Mouse (Mus musculus) MEL (cell line): ENCODE data around the gene Lrrc63. TPM values are rescaled to one million over a fixed set of nuclear protein-coding genes. Genes with fewer than 3 reads are reported as not detected.

Experiments used
- DNase-seq: peaks from one replicate; pipeline ENCODE4 v3.0.0; 2011; ENCODE audit warnings: low read depth, low spot score
- H3K27ac ChIP-seq: 2 replicates; pipeline ENCODE4 v1.5.1; 2012; ENCODE audit warnings: low read depth, mild to moderate bottlenecking, control low read depth, low read length, moderate library complexity; ENCODE audit not compliant: control insufficient read depth
- H3K27me3 ChIP-seq, 2 experiments: fragments of 150-350 bp in 1 of 2; sonication (generic) in 1 of 2; 2 replicates each; pipeline ENCODE4 v1.6.1; 2012; ENCODE audit warnings: low read length in 2 of 2, mild to moderate bottlenecking in 2 of 2, improper control_type of control experiment in 1 of 2, moderate library complexity in 1 of 2; ENCODE audit not compliant: insufficient read depth in 2 of 2, control insufficient read depth in 1 of 2
- H3K36me3 ChIP-seq, 2 experiments: 2 replicates each; pipeline ENCODE4 v1.6.1; 2012 to 2014; ENCODE audit warnings: low read length in 2 of 2, improper control_type of control experiment in 1 of 2, inconsistent platforms in 1 of 2, mild to moderate bottlenecking in 1 of 2; ENCODE audit not compliant: insufficient read depth in 2 of 2, control insufficient read depth in 1 of 2
- H3K4me1 ChIP-seq, 2 experiments: fragments of 150-350 bp in 1 of 2; sonication (generic) in 1 of 2; 2 replicates each; pipeline ENCODE4 v1.6.1; 2012; ENCODE audit warnings: low read length in 2 of 2, improper control_type of control experiment in 1 of 2, mild to moderate bottlenecking in 1 of 2; ENCODE audit not compliant: insufficient read depth in 2 of 2, control insufficient read depth in 1 of 2
- H3K4me3 ChIP-seq, 2 experiments: fragments of 150-350 bp in 1 of 2; sonication (generic) in 1 of 2; 2 replicates each; pipeline ENCODE4 v1.5.1; 2012; ENCODE audit warnings: low read depth in 2 of 2, low read length in 2 of 2, mild to moderate bottlenecking in 2 of 2, moderate library complexity in 2 of 2, control low read depth in 1 of 2, improper control_type of control experiment in 1 of 2; ENCODE audit not compliant: control insufficient read depth in 1 of 2, insufficient read depth in 1 of 2
- H3K79me2 ChIP-seq: 2 replicates; pipeline ENCODE4 v1.6.1; 2012; ENCODE audit warnings: mild to moderate bottlenecking, low read length, moderate library complexity; ENCODE audit not compliant: control insufficient read depth, poor library complexity, insufficient read depth
- H3K9ac ChIP-seq: 2 replicates; pipeline ENCODE4 v1.6.1; 2012; ENCODE audit warnings: low read depth, mild to moderate bottlenecking, control low read depth, low read length, moderate library complexity; ENCODE audit not compliant: control insufficient read depth, poor library complexity, severe bottlenecking
- H3K9me3 ChIP-seq: fragments of 150-350 bp; sonication (generic); replicated peaks from 2 replicates; pipeline ENCODE4 v1.6.1; 2012; ENCODE audit warnings: mild to moderate bottlenecking, low read length, improper control_type of control experiment, moderate library complexity; ENCODE audit not compliant: insufficient read depth
- BHLHE40 ChIP-seq: IDR thresholded peaks from 2 replicates; pipeline ENCODE4 v1.6.1; 2012; ENCODE audit warnings: low read depth, mild to moderate bottlenecking, inconsistent platforms, low read length, improper control_type of control experiment, borderline replicate concordance
- CHD1 ChIP-seq: IDR thresholded peaks from 2 replicates; pipeline ENCODE4 v1.6.1; 2012; ENCODE audit warnings: low read depth, mild to moderate bottlenecking, inconsistent platforms, low read length, improper control_type of control experiment
- CTCF ChIP-seq, 3 experiments: IDR thresholded peaks in 2 of 3; conservative IDR thresholded peaks in 1 of 3; 2 replicates each; pipeline ENCODE4 v1.5.1; 2011 to 2012; ENCODE audit warnings: low read length in 3 of 3, low read depth in 2 of 3, mild to moderate bottlenecking in 2 of 3, improper control_type of control experiment in 1 of 3, inconsistent platforms in 1 of 3, mixed read lengths in 1 of 3, moderate library complexity in 1 of 3; ENCODE audit not compliant: control insufficient read depth in 1 of 3, insufficient read depth in 1 of 3, poor library complexity in 1 of 3, severe bottlenecking in 1 of 3
- E2F4 ChIP-seq: IDR thresholded peaks from 2 replicates; pipeline ENCODE4 v1.6.1; 2011; ENCODE audit warnings: low read depth, low read length, improper control_type of control experiment, borderline replicate concordance
- GABPA ChIP-seq: IDR thresholded peaks from 2 replicates; pipeline ENCODE4 v1.6.1; 2012; ENCODE audit warnings: low read depth, mild to moderate bottlenecking, inconsistent platforms, low read length, improper control_type of control experiment, moderate library complexity
- GATA1 ChIP-seq: IDR thresholded peaks from 2 replicates; pipeline ENCODE4 v1.6.1; 2011; ENCODE audit warnings: low read depth, low read length, improper control_type of control experiment
- HCFC1 ChIP-seq: IDR thresholded peaks from 2 replicates; pipeline ENCODE4 v1.6.1; 2012; ENCODE audit warnings: low read depth, mild to moderate bottlenecking, inconsistent platforms, low read length, improper control_type of control experiment, moderate library complexity
- MAFK ChIP-seq: IDR thresholded peaks from 2 replicates; pipeline ENCODE4 v1.6.1; 2011; ENCODE audit warnings: low read depth, mild to moderate bottlenecking, low read length, improper control_type of control experiment, borderline replicate concordance
- MAX ChIP-seq: IDR thresholded peaks from 2 replicates; pipeline ENCODE4 v1.6.1; 2011; ENCODE audit warnings: low read length, improper control_type of control experiment
- MXI1 ChIP-seq: IDR thresholded peaks from 2 replicates; pipeline ENCODE4 v1.6.1; 2011; ENCODE audit warnings: mild to moderate bottlenecking, low read depth, low read length, improper control_type of control experiment
- NELFE ChIP-seq: IDR thresholded peaks from 2 replicates; pipeline ENCODE4 v1.6.1; 2011; ENCODE audit warnings: low read depth, low read length, improper control_type of control experiment
- POLR2A ChIP-seq, 2 experiments: IDR thresholded peaks; 2 replicates each; pipeline ENCODE4 v1.6.1; 2011 to 2012; ENCODE audit warnings: low read length in 2 of 2, mild to moderate bottlenecking in 2 of 2, control low read depth in 1 of 2, improper control_type of control experiment in 1 of 2, low read depth in 1 of 2, moderate library complexity in 1 of 2; ENCODE audit not compliant: control insufficient read depth in 1 of 2, insufficient read depth in 1 of 2, poor library complexity in 1 of 2
- POLR2AphosphoS2 ChIP-seq: IDR thresholded peaks from 2 replicates; pipeline ENCODE4 v1.6.1; 2011; ENCODE audit warnings: low read length, improper control_type of control experiment
- RCOR1 ChIP-seq: IDR thresholded peaks from 2 replicates; pipeline ENCODE4 v1.6.1; 2012; ENCODE audit warnings: low read depth, mild to moderate bottlenecking, inconsistent platforms, low read length, improper control_type of control experiment
- SMC3 ChIP-seq: IDR thresholded peaks from 2 replicates; pipeline ENCODE4 v1.6.1; 2011; ENCODE audit warnings: low read depth, low read length, improper control_type of control experiment
- UBTF ChIP-seq: IDR thresholded peaks from 2 replicates; pipeline ENCODE4 v1.6.1; 2012; ENCODE audit warnings: low read depth, mild to moderate bottlenecking, inconsistent platforms, low read length, improper control_type of control experiment, moderate library complexity, borderline replicate concordance; ENCODE audit not compliant: insufficient read depth
- USF1 ChIP-seq: IDR thresholded peaks from 2 replicates; pipeline ENCODE4 v1.6.1; 2014; ENCODE audit warnings: low read depth, mild to moderate bottlenecking, inconsistent platforms, low read length, improper control_type of control experiment, moderate library complexity
- ZC3H11A ChIP-seq: IDR thresholded peaks from 2 replicates; pipeline ENCODE4 v1.6.1; 2012; ENCODE audit warnings: low read depth, mild to moderate bottlenecking, inconsistent platforms, low read length, improper control_type of control experiment
- ZKSCAN1 ChIP-seq: IDR thresholded peaks from 2 replicates; pipeline ENCODE4 v1.6.1; 2012; ENCODE audit warnings: low read depth, mild to moderate bottlenecking, inconsistent platforms, low read length, improper control_type of control experiment, moderate library complexity
- ZMIZ1 ChIP-seq: IDR thresholded peaks from 2 replicates; pipeline ENCODE4 v1.6.1; 2012; ENCODE audit warnings: low read depth, mild to moderate bottlenecking, inconsistent platforms, low read length, improper control_type of control experiment, moderate library complexity
- ZNF384 ChIP-seq: IDR thresholded peaks from 2 replicates; pipeline ENCODE4 v1.6.1; 2012; ENCODE audit warnings: low read depth, mild to moderate bottlenecking, inconsistent platforms, low read length, improper control_type of control experiment
- polyA plus RNA-seq, 2 experiments: library from polyadenylated mRNA; stranded (reverse) in 1 of 2; unstranded in 1 of 2; fragments of >175 nt in 1 of 2; fragments of >200 nt in 1 of 2; gene quantifications; 2 replicates each; pipeline versions ENCODE4 v1.2.1 to v1.2.4; 2012; ENCODE audit warnings: low replicate concordance in 2 of 2, low read depth in 1 of 2; ENCODE audit not compliant: insufficient read length in 2 of 2, insufficient read depth in 1 of 2, missing spikeins in 1 of 2
- total RNA-seq: library from RNA; depleted of rRNA; stranded (reverse); fragments of 300-350 nt; gene quantifications from 2 replicates; pipeline ENCODE4 v1.2.3, GENCODE M21; 2012

Gene Lrrc63
- total and polyA plus RNA-seq, 3 experiments, result not detected

DNA sequence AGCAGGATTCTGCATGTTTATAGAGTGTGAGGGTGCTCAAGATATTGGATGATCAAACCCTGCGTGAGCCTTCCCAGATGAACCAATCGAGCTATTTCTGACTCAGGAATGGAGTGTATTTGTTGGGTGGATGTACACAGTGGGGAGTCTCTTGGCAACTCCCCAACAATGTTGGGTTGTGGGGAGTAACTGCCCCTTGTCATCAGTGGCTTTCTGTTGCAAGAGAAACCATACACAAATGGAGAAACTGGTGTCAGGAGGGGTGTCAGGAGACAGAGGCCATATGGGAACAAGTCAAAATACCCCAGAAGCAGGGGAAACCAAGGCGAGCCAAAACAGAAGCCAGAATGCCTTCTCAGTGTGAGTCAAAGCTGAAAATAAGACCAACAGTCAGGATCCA is 20.5 kb upstream of the Lrrc63 start:
- TF ChIP-seq GATA1 (no peak), ZMIZ1 (no peak), MAFK (no peak), MXI1 (no peak), CTCF (IDR thresholded peaks at IDR 0.05 in 2 of 3, conservative IDR thresholded peaks at IDR 0.05 in 1 of 3; ENCODE audit: control insufficient read depth in 1 of 3, insufficient read depth in 1 of 3, low read depth in 2 of 3, low read length in 3 of 3, poor library complexity in 1 of 3, severe bottlenecking in 1 of 3) (no peak), SMC3 (no peak), MAX (no peak), USF1 (no peak), ZKSCAN1 (no peak), HCFC1 (no peak), BHLHE40 (no peak), RCOR1 (no peak), POLR2AphosphoS2 (no peak), POLR2A (IDR thresholded peaks at IDR 0.05; ENCODE audit: control insufficient read depth in 1 of 2, insufficient read depth in 1 of 2, low read depth in 1 of 2, low read length in 2 of 2, poor library complexity in 1 of 2) (no peak), UBTF (no peak), CHD1 (no peak), GABPA (no peak), ZC3H11A (no peak), NELFE (no peak)
- Histone ChIP-seq H3K4me3 (no peak overlapping the region), H3K36me3 (peaks cover 0 to 26% of the 10 kb centered on the region in 2 experiments; a peak in 2 of 4 replicates), H3K9me3 (no peaks in the 10 kb centered on the region), H3K27ac (no peak overlapping the region), H3K4me1 (peaks cover 15 to 22% of the 10 kb centered on the region in 2 experiments), H3K9ac (no peak overlapping the region), H3K79me2 (no peaks in the 10 kb centered on the region), H3K27me3 (no peaks in the 10 kb centered on the region)
- DNase-seq, result no peak

DNA sequence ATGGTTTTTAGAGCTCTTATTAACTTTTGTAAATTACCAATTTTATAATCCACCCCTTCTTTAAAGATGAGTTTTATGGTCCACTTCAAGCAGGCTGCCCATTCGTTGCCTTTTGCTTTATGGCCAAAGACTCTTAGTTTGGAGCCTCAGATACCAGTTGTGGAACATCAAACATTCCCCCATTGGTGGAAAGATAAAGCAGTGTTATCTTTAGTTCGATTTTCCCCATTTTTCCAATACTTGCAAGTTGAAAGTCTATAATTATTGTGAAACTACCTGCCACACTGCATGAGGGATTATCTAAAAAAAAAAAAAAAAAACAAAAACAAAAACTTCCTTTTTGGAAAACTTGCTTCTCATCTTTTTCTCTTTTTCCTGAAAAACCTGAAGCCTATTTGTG is 20.0 kb upstream of the Lrrc63 start:
- Histone ChIP-seq H3K9ac (no peak overlapping the region), H3K4me3 (no peak overlapping the region), H3K36me3 (peaks cover 0 to 26% of the 10 kb centered on the region in 2 experiments; a peak in 2 of 4 replicates), H3K27me3 (no peaks in the 10 kb centered on the region), H3K79me2 (no peaks in the 10 kb centered on the region), H3K4me1 (peaks cover 15 to 22% of the 10 kb centered on the region in 2 experiments), H3K9me3 (no peaks in the 10 kb centered on the region), H3K27ac (no peak overlapping the region)
- no peak for DNase-seq
- 0 out of 2 replicates have a peak, but pooled peaks have one; percentile 11 for TF ChIP-seq ZNF384
- no peak for TF ChIP-seq E2F4
